Comparison of ENCODE assay signal across 8 mouse cellular contexts in the genomic region with DNA sequence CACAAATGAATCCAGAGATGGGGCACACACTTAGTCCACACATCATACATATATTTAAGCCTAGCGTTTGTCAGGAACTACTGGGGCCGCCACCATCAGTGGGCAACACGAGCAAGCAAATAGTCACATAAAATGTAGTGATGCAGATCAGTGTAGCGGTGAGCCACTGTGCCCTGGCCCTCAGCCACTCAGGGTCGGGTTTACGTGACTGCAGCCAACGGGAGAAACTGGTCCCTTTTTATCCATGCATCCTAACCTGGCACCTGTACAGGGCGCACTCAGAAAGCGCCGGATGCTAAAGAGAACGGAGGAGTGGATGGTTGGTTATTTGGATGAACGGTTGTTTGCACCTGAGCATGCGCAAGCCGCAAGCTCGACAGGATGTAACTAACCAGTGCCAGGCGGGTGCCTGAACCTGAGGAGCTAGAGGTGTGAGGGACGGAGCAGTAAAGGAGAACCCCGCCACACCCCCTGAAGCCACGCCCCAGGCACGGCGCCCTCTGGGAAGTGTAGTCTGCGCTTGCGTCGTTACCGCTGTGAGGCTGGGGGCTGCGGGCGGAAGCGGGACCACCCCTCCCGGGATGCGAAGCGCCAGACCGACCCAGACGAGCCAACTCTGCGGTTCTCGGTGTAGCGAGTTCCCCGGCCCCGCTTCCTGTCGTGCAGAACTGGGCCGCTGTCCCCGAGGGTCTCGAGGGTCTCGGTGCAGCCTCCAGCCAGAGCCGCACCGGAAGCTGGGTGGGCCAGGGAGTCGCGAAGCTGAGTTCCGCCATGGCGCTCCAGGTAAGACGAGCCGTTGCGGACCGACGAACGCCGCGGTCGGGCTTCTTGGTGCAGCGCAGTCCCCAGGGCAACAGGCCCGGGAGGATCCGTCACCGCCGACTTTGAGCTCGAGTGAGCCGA. TPM values are rescaled to one million over a fixed set of nuclear protein-coding genes. Genes with fewer than 3 reads are reported as not detected.
A peak's percentile ranks its signal among the peaks of the same experiment; 100 is the strongest.
DNase-seq lines count a peak whose midpoint lies in the region; ATAC-seq and TF ChIP-seq lines count a peak whose summit lies in the region.

A gene (plus strand): TSS at position 482 of the 903 bp plus-strand sequence.

- WGBS in forebrain, embryonic 11.5 days = 2% methylated on average over 65 of the region's 65 CpGs
- 1% methylated on average over 65 of the region's 65 CpGs for WGBS in heart, embryonic 15.5 days
- WGBS in liver, embryonic 12.5 days (ENCODE audit: insufficient replicate concordance) = 3% methylated on average over 65 of the region's 65 CpGs
- 1% methylated on average over 65 of the region's 65 CpGs for WGBS in stomach, embryonic 15.5 days

- H3K36me3 ChIP-seq in E14TG2a.4 (ENCODE audit: insufficient read depth, low read length) = peaks cover 15% of the 10 kb centered on the region; the same call in 1 of the 2 replicates
- H3K36me3 ChIP-seq in forebrain, embryonic 11.5 days (ENCODE audit: control insufficient read depth, insufficient read depth, low read length) = no peaks in the 10 kb centered on the region
- no peaks in the 10 kb centered on the region for H3K36me3 ChIP-seq in heart, embryonic 15.5 days
- H3K36me3 ChIP-seq in liver, embryonic 12.5 days = no peaks in the 10 kb centered on the region
- H3K36me3 ChIP-seq in stomach, embryonic 15.5 days = no peaks in the 10 kb centered on the region

- no peak for TF ChIP-seq CTCF in E14TG2a.4 (conservative IDR thresholded peaks at IDR 0.05; ENCODE audit: low read length)

- peak within 1 kb of the TSS; percentile 74 for H3K4me2 ChIP-seq in forebrain, embryonic 11.5 days (ENCODE audit: low read depth, low read length, severe bottlenecking)
- peak within 1 kb of the TSS; percentile 71 for H3K4me2 ChIP-seq in heart, embryonic 15.5 days
- peak within 1 kb of the TSS; percentile 83 for H3K4me2 ChIP-seq in liver, embryonic 12.5 days
- H3K4me2 ChIP-seq in stomach, embryonic 15.5 days = peak within 1 kb of the TSS; percentile 77

- peak within 1 kb of the TSS; percentile 88 for H3K9ac ChIP-seq in forebrain, embryonic 11.5 days (ENCODE audit: low read length)
- H3K9ac ChIP-seq in heart, embryonic 15.5 days = peak within 1 kb of the TSS; percentile 81
- H3K9ac ChIP-seq in liver, embryonic 12.5 days = peak within 1 kb of the TSS; percentile 71
- peak within 1 kb of the TSS; percentile 38 for H3K9ac ChIP-seq in stomach, embryonic 15.5 days

- H3K27ac ChIP-seq in forebrain, embryonic 11.5 days (ENCODE audit: low read depth, low read length) = peak within 1 kb of the TSS; percentile 37; the same call in 1 of the 2 replicates
- H3K27ac ChIP-seq in heart, embryonic 15.5 days = peak within 1 kb of the TSS; percentile 82
- no peak within 1 kb of the TSS for H3K27ac ChIP-seq in liver, embryonic 12.5 days
- H3K27ac ChIP-seq in stomach, embryonic 15.5 days = peak within 1 kb of the TSS; percentile 66; the same call in 1 of the 2 replicates

- H3K4me3 ChIP-seq in E14TG2a.4 (replicated peaks; ENCODE audit: low read length) = peak within 1 kb of the TSS; percentile 88
- peak within 1 kb of the TSS; percentile 78 for H3K4me3 ChIP-seq in forebrain, embryonic 11.5 days (ENCODE audit: low read depth, low read length)
- H3K4me3 ChIP-seq in heart, embryonic 15.5 days = peak within 1 kb of the TSS; percentile 89
- peak within 1 kb of the TSS; percentile 68 for H3K4me3 ChIP-seq in liver, embryonic 12.5 days
- peak within 1 kb of the TSS; percentile 84 for H3K4me3 ChIP-seq in stomach, embryonic 15.5 days (replicated peaks)

- H3K27me3 ChIP-seq in E14TG2a.4 (ENCODE audit: insufficient read depth, low read length) = peaks cover 9% of the 10 kb centered on the region
- no peaks in the 10 kb centered on the region for H3K27me3 ChIP-seq in forebrain, embryonic 11.5 days (ENCODE audit: control insufficient read depth, insufficient read depth, low read length)
- H3K27me3 ChIP-seq in heart, embryonic 15.5 days = no peaks in the 10 kb centered on the region
- no peaks in the 10 kb centered on the region; the same call in 1 of the 2 replicates for H3K27me3 ChIP-seq in liver, embryonic 12.5 days (replicated peaks)
- no peaks in the 10 kb centered on the region for H3K27me3 ChIP-seq in stomach, embryonic 15.5 days (replicated peaks)

- DNase-seq in c-Kit-positive CD71-positive TER-119-negative erythroid progenitor cells, embryonic 14.5 days (ENCODE audit: low read depth) = peak; percentile 51
- peak; percentile 92 for DNase-seq in forebrain, embryonic 11.5 days (ENCODE audit: low spot score)
- DNase-seq in kidney, postnatal 14 days = peak; percentile 91
- DNase-seq in natural killer cell, adult 2 months (ENCODE audit: low spot score in 2 of 2) = peak; percentile 67 to 73

- peak; percentile 97 for ATAC-seq in forebrain, embryonic 11.5 days (replicated peaks; ENCODE audit: low FRiP score)
- ATAC-seq in heart, embryonic 15.5 days (replicated peaks; ENCODE audit: insufficient number of reproducible peaks, insufficient read depth, low FRiP score, low read depth) = peak; percentile 89
- ATAC-seq in liver, embryonic 12.5 days = peak; percentile 86
- peak; percentile 94 for ATAC-seq in stomach, embryonic 15.5 days (ENCODE audit: insufficient read depth, low FRiP score, low read depth)

- H3K4me1 ChIP-seq in E14TG2a.4 (replicated peaks; ENCODE audit: low read depth, low read length) = peaks cover 29% of the 10 kb centered on the region
- H3K4me1 ChIP-seq in forebrain, embryonic 11.5 days (replicated peaks; ENCODE audit: control insufficient read depth, insufficient read depth, low read length) = peaks cover 7% of the 10 kb centered on the region
- peaks cover 37% of the 10 kb centered on the region for H3K4me1 ChIP-seq in heart, embryonic 15.5 days (replicated peaks)
- peaks cover 21% of the 10 kb centered on the region for H3K4me1 ChIP-seq in liver, embryonic 12.5 days
- peaks cover 17% of the 10 kb centered on the region for H3K4me1 ChIP-seq in stomach, embryonic 15.5 days

- H3K9me3 ChIP-seq in E14TG2a.4 (ENCODE audit: low read length) = no peaks in the 10 kb centered on the region
- H3K9me3 ChIP-seq in forebrain, embryonic 11.5 days (ENCODE audit: control insufficient read depth, low read length) = no peaks in the 10 kb centered on the region
- no peaks in the 10 kb centered on the region for H3K9me3 ChIP-seq in heart, embryonic 15.5 days (replicated peaks)
- no peaks in the 10 kb centered on the region for H3K9me3 ChIP-seq in liver, embryonic 12.5 days (replicated peaks)
- H3K9me3 ChIP-seq in stomach, embryonic 15.5 days = no peaks in the 10 kb centered on the region

RNA-seq across cellular contexts. Expression of the gene that starts here (rescaled TPM):
- polyA plus RNA-seq in forebrain, embryonic 11.5 days (2014; fragmentation: Nextera tagmentation; extraction: Ambion mirVana) = 23.5 and 23.8 TPM in 2 replicates
- polyA plus RNA-seq in heart, embryonic 15.5 days (2015; fragmentation: Nextera tagmentation; extraction: Ambion mirVana) = 15.4 and 18.6 TPM in 2 replicates
- 3.9 and 4.1 TPM in 2 replicates for polyA plus RNA-seq in liver, embryonic 12.5 days (2016; fragmentation: Nextera tagmentation; extraction: Ambion mirVana)
- polyA plus RNA-seq in stomach, embryonic 15.5 days (2015; fragmentation: Nextera tagmentation; extraction: Ambion mirVana) = 16.1 and 17.2 TPM in 2 replicates

Comparison
In these comparisons a context has a peak if more than half of its experiments do, and no peak if none do; other contexts are left out.
1. H3K9ac ChIP-seq: peak in every context shown above with its lines; median percentile 88 in forebrain, embryonic 11.5 days; 81 in heart, embryonic 15.5 days; 71 in liver, embryonic 12.5 days; 38 in stomach, embryonic 15.5 days.